Mouse (Mus musculus) c-Kit-positive CD71-positive TER-119-negative erythroid progenitor cells, embryonic 14.5 days (primary cell): ENCODE data around the gene Kcna10.

ENCODE experiments used
- DNase-seq: peaks from one replicate; pipeline ENCODE4 v3.0.0-alpha.2; 2013; ENCODE audit warnings: low read depth

Gene Kcna10

GRCm38 (mm10) chr3:107201310-107202180, 18.7 kb downstream of the Kcna10 start:
- no peak for DNase-seq

GRCm38 (mm10) chr3:107204413-107204812, 21.6 kb downstream of the Kcna10 start:
- no peak for DNase-seq

GRCm38 (mm10) chr3:107205170-107205569, 22.3 kb downstream of the Kcna10 start:
- DNase-seq, result no peak

GRCm38 (mm10) chr3:107205994-107206393, 23.1 kb downstream of the Kcna10 start:
- DNase-seq, result peak; percentile 35

- DNase-seq, result no peak
These were observed 23.8 kb downstream of the Kcna10 start for GRCm38 (mm10) chr3:107206490-107207150.

GRCm38 (mm10) chr3:107207625-107208253, 24.9 kb downstream of the Kcna10 start:
- DNase-seq, result no peak

GRCm38 (mm10) chr3:107214606-107215005, 31.8 kb downstream of the Kcna10 start:
- DNase-seq, result no peak

GRCm38 (mm10) chr3:107216400-107217100, 33.7 kb downstream of the Kcna10 start:
- no peak for DNase-seq

GRCm38 (mm10) chr3:107217101-107217480, 34.2 kb downstream of the Kcna10 start:
- DNase-seq, result no peak

- DNase-seq, result no peak
These were observed 35.7 kb downstream of the Kcna10 start for GRCm38 (mm10) chr3:107218572-107218971.

GRCm38 (mm10) chr3:107221608-107222007, 38.8 kb downstream of the Kcna10 start, which contains the start of gene Cym:
TSS of gene Cym (minus strand) at chr3:107221732.
- no peak for DNase-seq

- no peak for DNase-seq
These were observed 40.4 kb downstream of the Kcna10 start for GRCm38 (mm10) chr3:107223230-107223629.

GRCm38 (mm10) chr3:107225820-107226219, 43.0 kb downstream of the Kcna10 start:
- DNase-seq, result no peak

- DNase-seq, result no peak
These were observed 46.4 kb downstream of the Kcna10 start for GRCm38 (mm10) chr3:107229221-107229620.

- no peak for DNase-seq
These were observed 47.0 kb downstream of the Kcna10 start for GRCm38 (mm10) chr3:107229822-107230221.

- DNase-seq, result no peak
These were observed 47.7 kb downstream of the Kcna10 start, which contains the start of gene A630076J17Rik for GRCm38 (mm10) chr3:107230527-107230926. TSS of gene A630076J17Rik (plus strand) at chr3:107230614.

- no peak for DNase-seq
These were observed 48.3 kb downstream of the Kcna10 start for GRCm38 (mm10) chr3:107231202-107231601.

GRCm38 (mm10) chr3:107233351-107233813, 50.5 kb downstream of the Kcna10 start:
- DNase-seq, result peak; percentile 73

- DNase-seq, result no peak
These were observed 51.1 kb downstream of the Kcna10 start for GRCm38 (mm10) chr3:107233945-107234344.

- no peak for DNase-seq
These were observed 55.2 kb downstream of the Kcna10 start for GRCm38 (mm10) chr3:107238051-107238450.

GRCm38 (mm10) chr3:107238471-107238980, 55.7 kb downstream of the Kcna10 start:
- no peak for DNase-seq

GRCm38 (mm10) chr3:107239607-107240006, 56.8 kb downstream of the Kcna10 start, which contains the start of gene Prok1:
TSS of gene Prok1 (minus strand) at chr3:107239707.
- no peak for DNase-seq
